Comparison of ENCODE assay signal across 21 mouse cellular contexts in genomic region chr1:109081337-109081736, GRCm38 (mm10).
DNase-seq lines count a peak whose midpoint lies in the region; ATAC-seq lines count a peak whose summit lies in the region.
"Had no signal": no experiment of that assay in that cellular context is flagged by ENCODE, and none has a peak within 500 bp of the region (broad histone marks: within the 10 kb centered on the region; RNA-seq: fewer than 3 reads in every experiment).

No protein-coding gene starts in this region.

- no peak overlapping the region for H3K4me2 ChIP-seq in neural tube, embryonic 14.5 days (ENCODE audit: low read depth, low read length)
- H3K4me2 ChIP-seq: forebrain, embryonic 13.5 days; heart, embryonic 11.5 days; kidney, embryonic 15.5 days; midbrain, embryonic 11.5 days; neural tube, embryonic 13.5 days had no signal

- H3K4me3 ChIP-seq in neural tube, embryonic 14.5 days (ENCODE audit: low read depth, low read length): no peak overlapping the region
- no peak overlapping the region for H3K4me3 ChIP-seq in limb, embryonic 10.5 days
- H3K4me3 ChIP-seq: forebrain, embryonic 13.5 days; hindbrain, embryonic 10.5 days; kidney, embryonic 15.5 days; neural tube, embryonic 13.5 days had no signal

- H3K27ac ChIP-seq in neural tube, embryonic 14.5 days (ENCODE audit: low read depth, low read length): no peak overlapping the region
- no peak overlapping the region for H3K27ac ChIP-seq in limb, embryonic 10.5 days
- H3K27ac ChIP-seq: forebrain, embryonic 13.5 days; hindbrain, embryonic 10.5 days; kidney, embryonic 15.5 days; neural tube, embryonic 13.5 days had no signal

- WGBS in neural tube, embryonic 14.5 days: 59% methylated on average over 2 of the region's 2 CpGs
- WGBS in limb, embryonic 10.5 days: 75% methylated on average over 2 of the region's 2 CpGs

- ATAC-seq in neural tube, embryonic 14.5 days (ENCODE audit: low read depth): 0 out of 2 replicates have a peak, but pooled peaks have one; percentile 21
- ATAC-seq: activated CD4-positive, CD25-positive, alpha-beta regulatory T cell, adult 4 months; forebrain, embryonic 13.5 days; Patski had no signal

- H3K27me3 ChIP-seq in neural tube, embryonic 14.5 days (ENCODE audit: control insufficient read depth, insufficient read depth, low read length): no peaks in the 10 kb centered on the region
- no peaks in the 10 kb centered on the region for H3K27me3 ChIP-seq in limb, embryonic 10.5 days (ENCODE audit: low read depth, poor library complexity, severe bottlenecking)
- H3K27me3 ChIP-seq: forebrain, embryonic 13.5 days; kidney, embryonic 15.5 days; neural tube, embryonic 13.5 days; Patski had no signal

- no peak overlapping the region for H3K9ac ChIP-seq in neural tube, embryonic 14.5 days (replicated peaks; ENCODE audit: low read depth, low read length)
- H3K9ac ChIP-seq: forebrain, embryonic 13.5 days; kidney, embryonic 15.5 days; neural tube, embryonic 13.5 days had no signal

- peak; percentile 59 for DNase-seq in heart, adult 11 months
- DNase-seq in heart, postnatal 4 days: no peak
- DNase-seq in neural tube, embryonic 10.5 days (ENCODE audit: extremely low spot score, low spot score): no peak
- DNase-seq in ZHBTc4 (ENCODE audit: low read depth, low spot score): peak; percentile 3
- no peak for DNase-seq in limb, embryonic 10.5 days (ENCODE audit: low spot score)
- DNase-seq in ovary, postnatal 36 days (ENCODE audit: low spot score): no peak
- DNase-seq: adrenal gland, postnatal 10 days; cerebellum, adult 9-10 months; gastrocnemius, postnatal 10 days; kidney, adult 11 months; lung, postnatal 10 days; right cerebral cortex, postnatal 14 days had no signal

- no peaks in the 10 kb centered on the region for H3K4me1 ChIP-seq in neural tube, embryonic 14.5 days (ENCODE audit: control insufficient read depth, insufficient read depth, low read length)
- H3K4me1 ChIP-seq in limb, embryonic 10.5 days: no peaks in the 10 kb centered on the region
- H3K4me1 ChIP-seq: forebrain, embryonic 13.5 days; hindbrain, embryonic 10.5 days; kidney, embryonic 15.5 days; neural tube, embryonic 13.5 days had no signal

- H3K9me3 ChIP-seq in neural tube, embryonic 14.5 days (ENCODE audit: control insufficient read depth, low read length): no peaks in the 10 kb centered on the region
- no peaks in the 10 kb centered on the region for H3K9me3 ChIP-seq in limb, embryonic 10.5 days (replicated peaks)
- H3K9me3 ChIP-seq: forebrain, embryonic 13.5 days; hindbrain, embryonic 10.5 days; kidney, embryonic 15.5 days; neural tube, embryonic 13.5 days had no signal

- H3K36me3 ChIP-seq in neural tube, embryonic 14.5 days (ENCODE audit: control insufficient read depth, insufficient read depth, low read length): no peaks in the 10 kb centered on the region
- no peaks in the 10 kb centered on the region for H3K36me3 ChIP-seq in limb, embryonic 10.5 days
- H3K36me3 ChIP-seq: hindbrain, embryonic 10.5 days; kidney, embryonic 15.5 days; neural tube, embryonic 13.5 days had no signal

Comparison
In these comparisons a context has a peak if more than half of its experiments do, and no peak if none do; other contexts are left out.
1. DNase-seq: peak in heart, adult 11 months (single experiment) and ZHBTc4 (single experiment); none in heart, postnatal 4 days (single experiment), neural tube, embryonic 10.5 days (single experiment), limb, embryonic 10.5 days (single experiment) and ovary, postnatal 36 days (single experiment).